Mouse (Mus musculus) right cerebral cortex, postnatal 4 days (tissue): ENCODE results near the gene Olfr1297.

Experiments used
- DNase-seq: peaks from one replicate; pipeline ENCODE4 v3.0.0-alpha.2; 2022

Gene Olfr1297

GRCm38 (mm10) chr2:111626397-111626796, at the start of gene Olfr1297:
TSS of gene Olfr1297 (minus strand) at chr2:111626497.
- DNase-seq: no peak

DNA sequence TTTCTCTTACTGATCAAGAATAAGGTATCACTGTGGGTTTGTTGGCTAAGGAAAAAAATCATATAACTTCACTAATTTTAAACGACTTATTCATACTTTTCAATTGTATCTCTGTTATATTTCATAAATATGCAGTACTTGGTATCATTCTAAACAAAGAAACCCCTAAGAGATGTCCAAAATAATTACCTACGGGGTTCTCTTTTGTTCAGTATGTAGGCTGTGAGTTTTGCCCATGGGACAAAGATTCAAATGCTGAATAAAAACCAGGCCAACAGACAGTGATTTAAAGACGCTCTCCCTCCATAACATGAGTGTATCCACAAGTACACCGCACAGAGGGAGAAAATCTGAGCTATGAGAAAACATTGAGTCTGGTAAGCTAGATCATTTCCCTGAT, 34.8 kb upstream of the Olfr1297 start, which contains the start of gene Olfr1299:
Gene Olfr1299, plus strand, starts transcription at position 301 of the 400 bp plus-strand sequence.
- no peak for DNase-seq

- no peak for DNase-seq
Observed at GRCm38 (mm10) chr2:111649101-111649500, 22.8 kb upstream of the Olfr1297 start, which contains the start of gene Olfr1298. TSS of gene Olfr1298 (minus strand) at chr2:111649201.

GRCm38 (mm10) chr2:111569581-111569980, 56.7 kb downstream of the Olfr1297 start, which contains the start of gene Olfr1295:
TSS of gene Olfr1295 (minus strand) at chr2:111569681.
- no peak for DNase-seq
